Mouse (Mus musculus) gastrocnemius, adult 2 months (tissue): ENCODE data around the gene Gys1. TPM values are rescaled to one million over a fixed set of nuclear protein-coding genes. Genes with fewer than 3 reads are reported as not detected.

Source experiments
- DNase-seq: peaks from one replicate; pipeline ENCODE4 v3.0.0; 2022
- H3K27ac ChIP-seq: fragments of 200-600 bp; 2 replicates; pipeline ENCODE4 v1.8.1; 2022; ENCODE audit warnings: mild to moderate bottlenecking
- H3K4me3 ChIP-seq: fragments of 200-600 bp; 2 replicates; pipeline ENCODE4 v1.8.1; 2022; ENCODE audit warnings: mild to moderate bottlenecking, moderate library complexity
- CTCF ChIP-seq: fragments of 200-600 bp; IDR thresholded peaks from 2 replicates; pipeline ENCODE4 v1.8.1; 2022; ENCODE audit warnings: antibody characterized with exemption, mild to moderate bottlenecking, moderate library complexity
- intact Hi-C: fragments of 180-260 bp; cut with DNase I; formaldehyde crosslinking; loops from one replicate; pipeline ENCODE4 v1.15.1; 2025
- total RNA-seq, 2 experiments: library from RNA; stranded (reverse); gene quantifications; 2 replicates each; pipeline ENCODE4 v1.2.3; 2021

The Gys1 gene
- total RNA-seq, 2 experiments from 2014 or later: 279 to 365 TPM

GRCm38 (mm10) chr7:45419859-45420614 is 14.6 kb upstream of the Gys1 start:
- no peak for DNase-seq
- intact Hi-C loops: no loop called here
- no peak overlapping the region for H3K4me3 ChIP-seq
- no peak overlapping the region for H3K27ac ChIP-seq
- no peak for TF ChIP-seq CTCF

GRCm38 (mm10) chr7:45420615-45420919 is 14.1 kb upstream of the Gys1 start, which contains the start of gene Lhb:
Gene Lhb, plus strand, starts transcription at chr7:45420820.
- Histone ChIP-seq H3K27ac (no peak within 1 kb of the TSS), H3K4me3 (no peak within 1 kb of the TSS)
- intact Hi-C loops: no loop called here
- no peak for TF ChIP-seq CTCF
- no peak for DNase-seq

- Histone ChIP-seq H3K4me3 (no peak overlapping the region), H3K27ac (no peak overlapping the region)
- intact Hi-C loops: no loop called here
- DNase-seq: no peak
- no peak for TF ChIP-seq CTCF
These were observed 13.4 kb upstream of the Gys1 start for GRCm38 (mm10) chr7:45421194-45421593.

- DNase-seq: peak; percentile 71
- intact Hi-C loops: no loop called here
- H3K27ac ChIP-seq: peak overlapping the region; percentile 63
- no peak for TF ChIP-seq CTCF
- H3K4me3 ChIP-seq: no peak overlapping the region
These were observed 8.1 kb upstream of the Gys1 start for GRCm38 (mm10) chr7:45426556-45426955.

- DNase-seq: no peak
- Histone ChIP-seq H3K4me3 (peak overlapping the region; percentile 87), H3K27ac (peak overlapping the region; percentile 97)
- no peak for TF ChIP-seq CTCF
- intact Hi-C loops: loop anchor here (1.0 kb wide), 1 partner anchor 29 kb away; the partner anchor contains the start of gene Kcna7
These were observed 825 bp upstream of the Gys1 start for GRCm38 (mm10) chr7:45433835-45434202.

- DNase-seq: no peak
These were observed 394 bp downstream of the Gys1 start for GRCm38 (mm10) chr7:45435038-45435437.

GRCm38 (mm10) chr7:45436444-45436843 is 1.8 kb downstream of the Gys1 start:
- H3K27ac ChIP-seq: peak overlapping the region; percentile 97
- peak overlapping the region; percentile 87 for H3K4me3 ChIP-seq
- intact Hi-C loops: no loop called here
- no peak for TF ChIP-seq CTCF
- no peak for DNase-seq

More at GRCm38 (mm10) chr7:45435038-45435437, 394 bp downstream of the Gys1 start:
- H3K27ac ChIP-seq: peak overlapping the region; percentile 97
- peak overlapping the region; percentile 87 for H3K4me3 ChIP-seq
- TF ChIP-seq CTCF: no peak
- intact Hi-C loops: no loop called here

- TF ChIP-seq CTCF: no peak
- Histone ChIP-seq H3K27ac (peak overlapping the region; percentile 97), H3K4me3 (peak overlapping the region; percentile 87)
- intact Hi-C loops: no loop called here
- no peak for DNase-seq
These were observed 2.4 kb downstream of the Gys1 start for GRCm38 (mm10) chr7:45437046-45437445.

GRCm38 (mm10) chr7:45437521-45438276 is 3.1 kb downstream of the Gys1 start, which contains the start of gene Ruvbl2:
Gene Ruvbl2, minus strand, starts transcription at chr7:45438096.
- H3K4me3 ChIP-seq: peak within 1 kb of the TSS; percentile 87
- peak; percentile 88 for DNase-seq
- intact Hi-C loops: loop anchor here (1.0 kb wide), 1 partner anchor 32 kb away; the partner anchor contains the start of gene Kcna7
- peak within 1 kb of the TSS; percentile 97 for H3K27ac ChIP-seq
- TF ChIP-seq CTCF: peak; percentile 68

GRCm38 (mm10) chr7:45443526-45444420 is 9.1 kb downstream of the Gys1 start:
- TF ChIP-seq CTCF: no peak
- Histone ChIP-seq H3K27ac (peak overlapping the region; percentile 93), H3K4me3 (peak overlapping the region; percentile 33)
- intact Hi-C loops: no loop called here
- DNase-seq: peak; percentile 61

GRCm38 (mm10) chr7:45446589-45446988 is 11.9 kb downstream of the Gys1 start:
- Histone ChIP-seq H3K4me3 (no peak overlapping the region), H3K27ac (peak overlapping the region; percentile 93)
- intact Hi-C loops: no loop called here
- no peak for TF ChIP-seq CTCF
- DNase-seq: no peak

- DNase-seq: peak; percentile 46
- intact Hi-C loops: no loop called here
- peak overlapping the region; percentile 48 for H3K4me3 ChIP-seq
These were observed 12.8 kb downstream of the Gys1 start for GRCm38 (mm10) chr7:45447325-45447990.

More at GRCm38 (mm10) chr7:45447325-45447990, 12.8 kb downstream of the Gys1 start:
- H3K27ac ChIP-seq: peak overlapping the region; percentile 93
- peak; percentile 73 for TF ChIP-seq CTCF
